Mouse (Mus musculus) liver, adult (tissue): ENCODE measurements around the gene Ghdc.

Experiments used
- GATA4 ChIP-seq: IDR thresholded peaks from 2 replicates; pipeline ENCODE4 v1.6.1; 2014; ENCODE audit warnings: mild to moderate bottlenecking, low read length; ENCODE audit not compliant: insufficient replicate concordance

Ghdc gene

GRCm38 (mm10) chr11:100759611-100760233 is 11.0 kb downstream of the Ghdc start, which contains the start of gene Kcnh4:
Gene Kcnh4 (minus strand): TSS chr11:100759942.
- TF ChIP-seq GATA4, result no peak

- TF ChIP-seq GATA4, result no peak
These were observed 11.8 kb downstream of the Ghdc start for GRCm38 (mm10) chr11:100758707-100759610.

- no peak for TF ChIP-seq GATA4
These were observed 13.2 kb downstream of the Ghdc start for GRCm38 (mm10) chr11:100757566-100757965.

- TF ChIP-seq GATA4, result no peak
These were observed 14.3 kb downstream of the Ghdc start for GRCm38 (mm10) chr11:100756476-100756875.

GRCm38 (mm10) chr11:100754693-100755057 is 16.1 kb downstream of the Ghdc start:
- no peak for TF ChIP-seq GATA4

- no peak for TF ChIP-seq GATA4
These were observed 16.6 kb downstream of the Ghdc start for GRCm38 (mm10) chr11:100754021-100754692.

- no peak for TF ChIP-seq GATA4
These were observed 18.5 kb downstream of the Ghdc start for GRCm38 (mm10) chr11:100752294-100752693.

- TF ChIP-seq GATA4, result no peak
These were observed 20.6 kb downstream of the Ghdc start for GRCm38 (mm10) chr11:100750127-100750526.

- TF ChIP-seq GATA4, result no peak
These were observed 21.3 kb downstream of the Ghdc start for GRCm38 (mm10) chr11:100749469-100749868.

- no peak for TF ChIP-seq GATA4
These were observed 22.1 kb downstream of the Ghdc start for GRCm38 (mm10) chr11:100748620-100749019.

GRCm38 (mm10) chr11:100747114-100747513 is 23.6 kb downstream of the Ghdc start:
- TF ChIP-seq GATA4, result no peak

- no peak for TF ChIP-seq GATA4
These were observed 24.2 kb downstream of the Ghdc start for GRCm38 (mm10) chr11:100746546-100746945.

- no peak for TF ChIP-seq GATA4
These were observed 25.7 kb downstream of the Ghdc start for GRCm38 (mm10) chr11:100745085-100745484.

- no peak for TF ChIP-seq GATA4
These were observed 29.4 kb downstream of the Ghdc start for GRCm38 (mm10) chr11:100741348-100741747.

GRCm38 (mm10) chr11:100738749-100739148 is 32.0 kb downstream of the Ghdc start:
- no peak for TF ChIP-seq GATA4

GRCm38 (mm10) chr11:100738066-100738604 is 32.6 kb downstream of the Ghdc start, which contains the start of gene Rab5c:
Gene Rab5c (minus strand): TSS chr11:100738215.
- peak; percentile 80; the same call in 1 of the 2 replicates for TF ChIP-seq GATA4
